Mouse (Mus musculus): ENCODE measurements at regions not wholly inside any gene's neighbourhood (a gene's known extent, or its start where the extent isn't known, plus 50 kb on each side); places are given as distances from the start of the nearest gene placed in this dataset.

DNA sequence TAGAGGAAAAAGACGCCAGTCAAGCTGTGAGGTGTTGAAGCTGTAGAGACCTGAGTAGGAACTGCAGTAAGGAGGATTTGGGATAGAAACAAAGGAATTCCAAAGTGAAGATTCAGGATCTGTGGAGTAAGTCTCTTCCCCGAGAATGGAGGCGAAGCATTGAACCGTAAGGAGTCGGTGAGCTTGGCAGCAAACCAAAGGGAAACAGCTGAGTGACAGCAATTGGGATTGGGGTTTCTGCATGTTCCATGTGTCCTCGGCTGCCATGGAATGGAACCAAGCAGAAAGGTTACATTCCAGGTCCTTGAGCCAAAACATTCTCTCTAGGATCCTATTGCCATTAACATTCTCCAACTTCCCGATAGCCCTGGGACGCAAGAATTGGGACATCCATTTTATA is 152.9 kb downstream of the Pja1 start:
- no peak overlapping the region for H3K9ac ChIP-seq (replicated peaks; ENCODE audit: low read depth, low read length)
- H3K27me3 ChIP-seq (replicated peaks; ENCODE audit: control insufficient read depth, insufficient read depth, low read length), result no peaks in the 10 kb centered on the region
- no peak for ATAC-seq
- peaks cover 7% of the 10 kb centered on the region; the same call in 1 of the 2 replicates for H3K4me1 ChIP-seq (replicated peaks; ENCODE audit: control insufficient read depth, insufficient read depth, low read length)
- no peak overlapping the region for H3K4me2 ChIP-seq (ENCODE audit: low read length)
- H3K9me3 ChIP-seq (ENCODE audit: control insufficient read depth, low read length), result no peaks in the 10 kb centered on the region
- H3K4me3 ChIP-seq (replicated peaks; ENCODE audit: low read length), result no peak overlapping the region
- H3K36me3 ChIP-seq (ENCODE audit: control insufficient read depth, insufficient read depth), result no peaks in the 10 kb centered on the region
- no peak overlapping the region for H3K27ac ChIP-seq (ENCODE audit: low read length)
- 52% methylated on average over 8 of the region's 8 CpGs for WGBS

DNA sequence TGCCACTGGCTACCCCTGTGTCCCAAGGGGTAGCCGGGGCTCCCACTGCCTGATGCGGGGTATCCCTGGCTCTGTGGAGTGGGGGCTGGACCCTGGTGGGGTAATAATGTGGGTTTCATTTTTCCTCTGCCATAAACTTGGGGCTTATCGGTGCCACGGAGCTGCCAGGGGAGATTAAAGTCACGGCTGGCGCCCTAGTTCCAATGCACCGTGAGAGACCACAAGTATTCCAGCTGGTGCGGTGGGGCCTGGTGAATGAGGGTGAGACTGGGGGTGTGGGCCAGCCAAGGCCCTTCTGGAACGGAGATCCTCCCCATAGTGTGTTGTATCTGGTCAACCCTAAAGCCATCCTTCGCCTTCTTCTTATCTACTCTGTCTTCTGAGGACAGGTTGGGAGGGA is 153.3 kb downstream of the Pja1 start:
- no peak for ATAC-seq
- no peak overlapping the region for H3K4me2 ChIP-seq (ENCODE audit: low read length)
- H3K36me3 ChIP-seq (ENCODE audit: control insufficient read depth, insufficient read depth), result no peaks in the 10 kb centered on the region
- H3K9ac ChIP-seq (replicated peaks; ENCODE audit: low read depth, low read length), result no peak overlapping the region
- H3K4me3 ChIP-seq (replicated peaks; ENCODE audit: low read length), result no peak overlapping the region
- H3K9me3 ChIP-seq (ENCODE audit: control insufficient read depth, low read length), result no peaks in the 10 kb centered on the region
- peaks cover 7% of the 10 kb centered on the region; the same call in 1 of the 2 replicates for H3K4me1 ChIP-seq (replicated peaks; ENCODE audit: control insufficient read depth, insufficient read depth, low read length)
- WGBS, result 71% methylated on average over 10 of the region's 10 CpGs
- H3K27me3 ChIP-seq (replicated peaks; ENCODE audit: control insufficient read depth, insufficient read depth, low read length), result no peaks in the 10 kb centered on the region
- H3K27ac ChIP-seq (ENCODE audit: low read length), result no peak overlapping the region

DNA sequence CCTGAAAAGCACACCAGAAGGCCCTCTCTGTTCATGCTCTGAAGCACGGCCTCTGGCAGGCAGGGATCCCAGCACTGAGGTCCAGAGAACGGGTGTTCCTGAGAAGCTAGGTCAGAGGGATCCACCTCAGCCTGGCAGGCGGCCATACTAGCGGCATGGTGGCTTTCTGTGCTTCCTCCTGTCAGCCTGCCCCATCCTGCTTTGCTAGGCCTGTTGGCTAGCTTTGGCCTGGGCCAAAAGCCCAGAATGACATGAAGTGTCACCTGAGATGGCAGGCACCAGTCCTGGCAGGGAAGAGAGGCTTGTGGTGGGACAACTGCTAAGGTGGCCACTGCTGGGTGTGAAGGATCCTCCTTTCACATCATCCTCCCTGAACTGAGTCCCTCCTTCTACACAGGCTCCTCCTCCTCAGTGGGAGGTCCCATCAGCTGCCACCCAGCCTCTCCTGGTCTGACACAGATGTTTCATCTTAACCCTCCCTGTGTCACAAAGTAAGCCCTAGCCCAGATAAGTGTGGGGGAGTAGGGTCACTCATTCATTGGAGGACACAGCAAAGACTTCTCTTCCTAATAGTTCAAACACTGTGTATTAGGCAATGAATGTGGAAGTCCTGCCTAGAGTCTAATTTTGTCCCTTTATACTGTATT is 154.5 kb downstream of the Pja1 start:
- 75% methylated on average over 4 of the region's 4 CpGs for WGBS
- no peaks in the 10 kb centered on the region for H3K27me3 ChIP-seq (replicated peaks; ENCODE audit: control insufficient read depth, insufficient read depth, low read length)
- peaks cover 7% of the 10 kb centered on the region; the same call in 1 of the 2 replicates for H3K4me1 ChIP-seq (replicated peaks; ENCODE audit: control insufficient read depth, insufficient read depth, low read length)
- no peak overlapping the region for H3K4me3 ChIP-seq (replicated peaks; ENCODE audit: low read length)
- no peaks in the 10 kb centered on the region for H3K9me3 ChIP-seq (ENCODE audit: control insufficient read depth, low read length)
- H3K36me3 ChIP-seq (ENCODE audit: control insufficient read depth, insufficient read depth), result no peaks in the 10 kb centered on the region
- H3K9ac ChIP-seq (replicated peaks; ENCODE audit: low read depth, low read length), result no peak overlapping the region
- no peak for ATAC-seq
- no peak overlapping the region for H3K4me2 ChIP-seq (ENCODE audit: low read length)
- H3K27ac ChIP-seq (ENCODE audit: low read length), result no peak overlapping the region

DNA sequence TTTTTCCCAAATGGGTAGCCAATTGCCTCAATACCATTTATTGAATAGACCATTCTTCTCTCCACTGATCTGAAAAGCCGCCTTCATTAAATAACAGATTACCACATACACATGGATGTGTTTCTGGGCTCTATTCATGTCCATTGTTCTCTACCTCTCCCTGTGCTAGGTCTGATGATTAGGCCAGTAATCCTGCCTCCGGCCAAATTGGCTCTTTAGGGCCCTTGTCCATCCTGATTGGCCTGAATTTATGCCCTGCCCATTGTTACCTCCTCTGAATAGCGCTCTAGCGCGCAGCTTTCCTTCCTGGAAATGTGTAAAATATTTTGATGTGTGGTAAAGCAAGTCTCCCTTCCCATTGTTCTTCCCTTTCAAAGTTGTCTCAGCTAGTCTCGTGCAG is 163.2 kb downstream of the Efnb1 start:
- Histone ChIP-seq H3K27me3 (replicated peaks; ENCODE audit: control insufficient read depth, insufficient read depth, low read length) (no peaks in the 10 kb centered on the region; the same call in 1 of the 2 replicates), H3K9ac (replicated peaks; ENCODE audit: low read depth, low read length) (no peak overlapping the region), H3K36me3 (ENCODE audit: control insufficient read depth, insufficient read depth) (no peaks in the 10 kb centered on the region), H3K9me3 (ENCODE audit: control insufficient read depth, low read length) (no peaks in the 10 kb centered on the region), H3K4me3 (replicated peaks; ENCODE audit: low read length) (no peak overlapping the region), H3K27ac (ENCODE audit: low read length) (no peak overlapping the region), H3K4me1 (replicated peaks; ENCODE audit: control insufficient read depth, insufficient read depth, low read length) (peaks cover 3% of the 10 kb centered on the region; the same call in 1 of the 2 replicates), H3K4me2 (ENCODE audit: low read length) (no peak overlapping the region)
- ATAC-seq, result peak; percentile 63; the same call in 1 of the 2 replicates
- WGBS, result 24% methylated on average over 6 of the region's 6 CpGs

DNA sequence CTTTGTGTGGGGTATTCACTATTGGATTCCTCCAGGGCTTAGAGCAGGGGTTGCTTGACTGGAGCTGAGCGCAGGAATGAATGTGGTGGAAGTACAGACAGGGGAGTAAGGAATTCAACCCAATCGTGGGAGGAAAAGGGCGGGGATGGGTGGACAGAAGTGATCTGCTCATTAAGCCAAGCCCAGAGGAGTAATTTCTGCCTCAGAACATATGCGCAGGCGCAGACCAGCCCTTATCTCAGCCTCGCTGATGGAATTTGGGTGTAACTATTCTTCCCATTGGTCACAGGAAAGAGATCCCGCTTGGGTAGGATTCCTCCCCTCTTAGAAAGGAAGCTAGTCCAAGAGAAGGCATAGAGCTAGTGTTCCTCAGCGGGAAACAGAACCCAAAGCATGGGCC is 158.8 kb downstream of the Efnb1 start:
- Histone ChIP-seq H3K9ac (replicated peaks; ENCODE audit: low read depth, low read length) (no peak overlapping the region), H3K4me3 (replicated peaks; ENCODE audit: low read length) (no peak overlapping the region), H3K4me2 (ENCODE audit: low read length) (no peak overlapping the region), H3K9me3 (ENCODE audit: control insufficient read depth, low read length) (no peaks in the 10 kb centered on the region), H3K4me1 (replicated peaks; ENCODE audit: control insufficient read depth, insufficient read depth, low read length) (peaks cover 3% of the 10 kb centered on the region; the same call in 1 of the 2 replicates), H3K36me3 (ENCODE audit: control insufficient read depth, insufficient read depth) (no peaks in the 10 kb centered on the region), H3K27me3 (replicated peaks; ENCODE audit: control insufficient read depth, insufficient read depth, low read length) (peaks cover 2% of the 10 kb centered on the region; the same call in 1 of the 2 replicates), H3K27ac (ENCODE audit: low read length) (no peak overlapping the region)
- no peak for ATAC-seq
- 75% methylated on average over 8 of the region's 8 CpGs for WGBS

DNA sequence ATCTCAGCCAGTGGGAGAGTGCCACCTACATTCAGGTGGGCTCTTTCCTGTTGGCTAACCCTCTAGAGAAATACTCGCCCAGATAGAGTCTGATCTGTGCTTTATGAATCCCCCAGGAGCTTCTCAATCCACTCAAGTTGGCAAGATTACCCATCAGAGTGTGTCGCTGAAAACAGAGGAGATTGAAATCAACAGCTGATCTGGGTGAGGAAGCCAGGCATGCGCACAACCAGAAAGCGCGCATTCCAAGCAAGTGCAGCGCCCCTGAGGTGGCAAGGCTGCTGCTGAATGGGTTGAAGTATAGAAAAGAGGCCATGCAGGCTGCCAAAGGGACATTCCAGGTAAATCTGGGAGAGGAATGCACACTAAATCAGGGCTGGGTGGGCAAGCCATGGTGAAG is 158.0 kb downstream of the Efnb1 start:
- H3K27me3 ChIP-seq (replicated peaks; ENCODE audit: control insufficient read depth, insufficient read depth, low read length), result peaks cover 2% of the 10 kb centered on the region; the same call in 1 of the 2 replicates
- no peak overlapping the region for H3K4me3 ChIP-seq (replicated peaks; ENCODE audit: low read length)
- 72% methylated on average over 6 of the region's 6 CpGs for WGBS
- H3K4me2 ChIP-seq (ENCODE audit: low read length), result no peak overlapping the region
- H3K9ac ChIP-seq (replicated peaks; ENCODE audit: low read depth, low read length), result no peak overlapping the region
- ATAC-seq, result no peak
- no peaks in the 10 kb centered on the region for H3K4me1 ChIP-seq (replicated peaks; ENCODE audit: control insufficient read depth, insufficient read depth, low read length)
- H3K27ac ChIP-seq (ENCODE audit: low read length), result no peak overlapping the region
- no peaks in the 10 kb centered on the region for H3K36me3 ChIP-seq (ENCODE audit: control insufficient read depth, insufficient read depth)
- H3K9me3 ChIP-seq (ENCODE audit: control insufficient read depth, low read length), result no peaks in the 10 kb centered on the region

DNA sequence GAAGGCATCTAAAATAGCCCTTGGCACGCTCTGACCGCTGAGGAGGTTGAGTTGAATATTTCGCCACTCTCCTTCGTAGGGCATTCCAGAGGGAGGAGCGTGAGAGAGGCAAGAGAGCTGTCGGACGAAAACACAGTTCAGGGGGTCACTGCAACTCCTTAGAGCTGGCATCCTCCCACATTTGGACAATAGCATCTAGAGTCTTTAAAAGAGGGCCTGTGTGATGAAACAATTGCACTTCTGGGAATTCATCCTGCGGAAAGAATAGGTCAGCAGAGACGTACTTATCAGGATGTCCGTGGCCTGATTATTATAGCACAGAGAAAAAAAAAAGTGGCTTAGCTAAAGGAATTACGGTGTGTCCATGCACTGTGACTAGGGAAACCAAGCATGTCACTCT is 156.8 kb downstream of the Efnb1 start:
- Histone ChIP-seq H3K9ac (replicated peaks; ENCODE audit: low read depth, low read length) (no peak overlapping the region), H3K27ac (ENCODE audit: low read length) (no peak overlapping the region), H3K36me3 (ENCODE audit: control insufficient read depth, insufficient read depth) (no peaks in the 10 kb centered on the region), H3K9me3 (ENCODE audit: control insufficient read depth, low read length) (no peaks in the 10 kb centered on the region), H3K27me3 (replicated peaks; ENCODE audit: control insufficient read depth, insufficient read depth, low read length) (peaks cover 2% of the 10 kb centered on the region; the same call in 1 of the 2 replicates), H3K4me3 (replicated peaks; ENCODE audit: low read length) (no peak overlapping the region), H3K4me2 (ENCODE audit: low read length) (no peak overlapping the region), H3K4me1 (replicated peaks; ENCODE audit: control insufficient read depth, insufficient read depth, low read length) (no peaks in the 10 kb centered on the region)
- no peak for ATAC-seq
- 47% methylated on average over 11 of the region's 11 CpGs for WGBS

DNA sequence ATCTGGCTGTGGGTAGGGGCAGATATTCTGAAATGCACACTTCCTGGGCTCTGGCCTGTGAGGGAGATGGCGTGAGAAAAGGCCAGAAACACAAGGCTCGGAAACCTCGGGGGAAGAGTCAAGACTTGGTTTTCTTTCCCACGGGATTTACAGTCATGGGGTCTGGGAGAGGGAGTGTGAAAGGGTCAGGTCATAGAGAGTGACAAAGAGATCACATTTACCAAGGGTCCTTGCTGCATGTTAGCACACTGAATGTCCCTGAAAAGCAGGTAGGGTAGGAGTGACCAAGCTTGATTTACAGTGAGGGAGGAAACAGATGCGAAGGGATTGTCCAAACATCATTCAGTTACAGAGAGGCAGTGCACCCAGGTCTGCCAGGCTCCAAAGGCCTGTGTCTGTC is 156.0 kb downstream of the Efnb1 start:
- no peak overlapping the region for H3K4me3 ChIP-seq (replicated peaks; ENCODE audit: low read length)
- H3K27ac ChIP-seq (ENCODE audit: low read length), result no peak overlapping the region
- H3K27me3 ChIP-seq (replicated peaks; ENCODE audit: control insufficient read depth, insufficient read depth, low read length), result peaks cover 2% of the 10 kb centered on the region; the same call in 1 of the 2 replicates
- H3K36me3 ChIP-seq (ENCODE audit: control insufficient read depth, insufficient read depth), result no peaks in the 10 kb centered on the region
- WGBS, result 42% methylated on average over 5 of the region's 5 CpGs
- H3K9ac ChIP-seq (replicated peaks; ENCODE audit: low read depth, low read length), result no peak overlapping the region
- ATAC-seq, result no peak
- H3K4me2 ChIP-seq (ENCODE audit: low read length), result no peak overlapping the region
- no peaks in the 10 kb centered on the region for H3K4me1 ChIP-seq (replicated peaks; ENCODE audit: control insufficient read depth, insufficient read depth, low read length)
- no peaks in the 10 kb centered on the region for H3K9me3 ChIP-seq (ENCODE audit: control insufficient read depth, low read length)

DNA sequence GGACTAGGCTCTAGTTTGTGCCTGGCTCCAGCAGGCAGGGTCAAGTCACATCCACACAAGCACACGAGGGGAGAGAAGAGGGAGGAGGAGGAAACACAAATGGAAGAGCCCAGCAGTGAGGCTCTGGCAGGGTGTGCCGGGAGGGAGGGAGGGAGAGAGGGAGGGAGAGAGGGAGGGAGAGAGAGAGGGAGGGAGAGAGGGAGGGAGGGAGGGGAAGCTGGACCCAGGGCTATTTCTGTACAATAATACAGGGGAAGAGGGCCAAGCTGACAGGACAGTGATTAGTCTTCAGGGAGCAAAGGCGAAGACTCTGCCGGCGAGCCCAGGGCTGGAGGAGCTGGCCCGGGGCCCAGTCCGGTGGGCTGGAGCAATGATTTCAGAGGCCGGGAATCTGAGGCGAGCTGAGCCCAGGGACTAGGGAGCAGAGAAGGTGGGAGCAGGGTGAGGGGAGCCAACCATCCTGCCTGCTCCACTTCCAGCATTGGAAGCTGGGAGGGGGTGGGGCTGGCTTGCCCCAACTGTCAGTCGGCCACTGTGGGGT is 155.6 kb downstream of the Efnb1 start:
- no peaks in the 10 kb centered on the region for H3K4me1 ChIP-seq (replicated peaks; ENCODE audit: control insufficient read depth, insufficient read depth, low read length)
- no peak overlapping the region for H3K4me2 ChIP-seq (ENCODE audit: low read length)
- H3K36me3 ChIP-seq (ENCODE audit: control insufficient read depth, insufficient read depth), result no peaks in the 10 kb centered on the region
- H3K9ac ChIP-seq (replicated peaks; ENCODE audit: low read depth, low read length), result no peak overlapping the region
- H3K27me3 ChIP-seq (replicated peaks; ENCODE audit: control insufficient read depth, insufficient read depth, low read length), result peaks cover 2% of the 10 kb centered on the region; the same call in 1 of the 2 replicates
- ATAC-seq, result peak; percentile 68
- H3K27ac ChIP-seq (ENCODE audit: low read length), result no peak overlapping the region
- no peak overlapping the region for H3K4me3 ChIP-seq (replicated peaks; ENCODE audit: low read length)
- no peaks in the 10 kb centered on the region for H3K9me3 ChIP-seq (ENCODE audit: control insufficient read depth, low read length)
- WGBS, result 28% methylated on average over 5 of the region's 10 CpGs

Data from forebrain, embryonic 16.5 days (tissue).